Mouse (Mus musculus) left cerebral cortex, postnatal 25 days (tissue): ENCODE measurements around the gene Mrpl2. TPM values are rescaled to one million over a fixed set of nuclear protein-coding genes. Genes with fewer than 3 reads are reported as not detected.

Experiments
- DNase-seq, 2 experiments: peaks; one replicate each; pipeline ENCODE4 v3.0.0; 2022; ENCODE audit warnings: low spot score in 2 of 2, mixed read lengths in 1 of 2
- intact Hi-C: fragments of 180-260 bp; cut with DNase I; formaldehyde crosslinking; loops from one replicate; pipeline ENCODE4 v1.15.1; 2025
- total RNA-seq, 2 experiments: library from RNA; stranded (reverse); gene quantifications; 2 replicates each; pipeline ENCODE4 v1.2.3; 2021

Mrpl2 gene
- total RNA-seq, 2 experiments from 2014 or later: 51.0 to 51.5 TPM

- intact Hi-C loops: no loop called here
- no peak for DNase-seq
These were observed 45.4 kb downstream of the Mrpl2 start for GRCm38 (mm10) chr17:46691390-46691789.

- intact Hi-C loops: no loop called here
- no peak for DNase-seq
These were observed 48.6 kb downstream of the Mrpl2 start for GRCm38 (mm10) chr17:46694517-46695063.

- intact Hi-C loops: no loop called here
- no peak for DNase-seq
These were observed 52.5 kb downstream of the Mrpl2 start for GRCm38 (mm10) chr17:46698515-46698914.

GRCm38 (mm10) chr17:46699245-46699644 lies 53.2 kb downstream of the Mrpl2 start:
- DNase-seq: no peak
- intact Hi-C loops: no loop called here

Other genes with a start within 250 kb of the Mrpl2 start
- 1 to 10 TPM; 6.2 to 6.6 TPM for gene Crip3, start 217.3 kb upstream of the Mrpl2 start, total RNA-seq
- under 1 TPM in 1 of 2 experiments, not detected in 1; 0.25 TPM for gene Slc22a7, start 207.8 kb upstream of the Mrpl2 start, total RNA-seq
- 100 to 1,000 TPM; 133 to 141 TPM for gene Ttbk1, start 158.6 kb upstream of the Mrpl2 start, total RNA-seq
- gene Dnph1, start 149.5 kb upstream of the Mrpl2 start, total RNA-seq: 1 to 10 TPM; 3.2 to 3.6 TPM
- gene Cul9, start 99.8 kb upstream of the Mrpl2 start, total RNA-seq: 10 to 100 TPM; 55.8 to 59.3 TPM
- gene Srf, start 90.1 kb upstream of the Mrpl2 start, total RNA-seq: 10 to 100 TPM; 58.8 to 63.8 TPM
- gene Ptk7, start 16.7 kb upstream of the Mrpl2 start, total RNA-seq: 10 to 100 TPM in 1 of 2 experiments, 1 to 10 TPM in 1; 9.5 to 10.5 TPM
- gene Klc4, start 207 bp upstream of the Mrpl2 start, total RNA-seq: 10 to 100 TPM; 17.8 to 20.4 TPM
- gene Cul7, start 4.1 kb downstream of the Mrpl2 start, total RNA-seq: 10 to 100 TPM; 25.6 to 27.1 TPM
- 10 to 100 TPM; 17.1 to 18.2 TPM for gene Rrp36, start 28.1 kb downstream of the Mrpl2 start, total RNA-seq
- gene Mea1, start 32.6 kb downstream of the Mrpl2 start, total RNA-seq: 100 to 1,000 TPM; 117 to 123 TPM
- gene Klhdc3, start 34.7 kb downstream of the Mrpl2 start, total RNA-seq: 100 to 1,000 TPM; 211 to 226 TPM
- 10 to 100 TPM; 81.2 to 91.0 TPM for gene Ppp2r5d, start 58.9 kb downstream of the Mrpl2 start, total RNA-seq
- gene Pex6, start 65.2 kb downstream of the Mrpl2 start, total RNA-seq: 10 to 100 TPM; 48.1 to 49.1 TPM
- under 1 TPM; 0.48 to 0.57 TPM for gene Gnmt, start 82.9 kb downstream of the Mrpl2 start, total RNA-seq
- 10 to 100 TPM; 65.5 to 66.0 TPM for gene Cnpy3, start 106.0 kb downstream of the Mrpl2 start, total RNA-seq
- not detected for gene Ptcra, start 117.5 kb downstream of the Mrpl2 start, total RNA-seq
- 10 to 100 TPM in 1 of 2 experiments, 1 to 10 TPM in 1; 5.7 to 10.8 TPM for gene 2310039H08Rik, start 126.4 kb downstream of the Mrpl2 start, total RNA-seq
- 10 to 100 TPM; 45.7 to 51.9 TPM for gene Rpl7l1, start 136.4 kb downstream of the Mrpl2 start, total RNA-seq
- 10 to 100 TPM; 41.6 to 49.7 TPM for gene Bicral, start 212.3 kb downstream of the Mrpl2 start, total RNA-seq
- gene Tbcc, start 244.5 kb downstream of the Mrpl2 start, total RNA-seq: 10 to 100 TPM; 32.4 to 36.7 TPM